Mouse (Mus musculus) liver, postnatal 0 days (tissue): Measurements from ENCODE around the gene Pdcd1.

Source experiments
- CTCF ChIP-seq: sonication (generic); IDR thresholded peaks from 2 replicates; pipeline ENCODE4 v1.5.1; 2016; ENCODE audit warnings: antibody characterized with exemption, low read depth
- EP300 ChIP-seq: IDR thresholded peaks from 2 replicates; pipeline ENCODE4 v1.6.1; 2016; ENCODE audit warnings: antibody characterized with exemption, low read depth, mild to moderate bottlenecking

DNA sequence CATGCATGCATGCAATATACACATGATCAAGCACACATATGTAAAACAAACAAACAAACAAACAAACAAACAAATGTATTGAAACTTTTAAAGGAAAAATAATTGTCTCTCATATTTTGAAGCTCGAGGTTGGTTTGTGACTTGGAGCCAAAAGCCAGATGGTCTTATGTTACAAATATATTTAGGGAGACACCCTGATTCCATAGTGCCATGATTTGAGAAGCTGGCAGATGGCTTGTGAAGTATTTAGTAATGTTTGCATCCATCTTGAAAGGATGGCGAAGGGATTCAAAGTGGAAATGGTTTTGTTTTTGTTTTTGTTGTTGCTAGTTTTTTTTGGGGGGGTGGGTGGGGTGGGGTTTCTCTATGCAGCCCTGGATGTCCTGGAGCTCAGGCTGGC is 51.3 kb downstream of the Pdcd1 start:
- TF ChIP-seq CTCF (no peak), EP300 (no peak)
